Mouse (Mus musculus): ENCODE results near the gene Gria2.

GRCm38 (mm10) chr3:80812237-80812636 lies 9.6 kb upstream of the Gria2 start:
- TF ChIP-seq CTCF (IDR thresholded peaks at IDR 0.05; ENCODE audit: control insufficient read depth, insufficient read depth, low read length) = no peak
- TF ChIP-seq POLR2A (IDR thresholded peaks at IDR 0.05; ENCODE audit: borderline replicate concordance, control insufficient read depth, low read depth, low read length) = no peak
